Mouse (Mus musculus): ENCODE results near the gene Thumpd2.

- TF ChIP-seq CTCF (IDR thresholded peaks at IDR 0.05; ENCODE audit: low read depth, low read length) (no peak), TAL1 (conservative IDR thresholded peaks at IDR 0.05; ENCODE audit: low read depth, low read length) (no peak), GATA1 (IDR thresholded peaks at IDR 0.05; ENCODE audit: borderline replicate concordance, low read length) (no peak), GATA2 (IDR thresholded peaks at IDR 0.05; ENCODE audit: borderline replicate concordance, low read depth, low read length) (no peak), POLR2AphosphoS5 (IDR thresholded peaks at IDR 0.05; ENCODE audit: insufficient replicate concordance, low read depth, low read length) (no peak)
Measured at GRCm38 (mm10) chr17:81044356-81044755, 20.5 kb downstream of the Thumpd2 start.
